Mouse (Mus musculus) T-cell, adult 2 months (primary cell): ENCODE results near the gene Cltc.
"Not testable (repeated sequence)": the region's sequence is repeated elsewhere in the genome, so short reads cannot be mapped to it uniquely, and the experiment has no call there.

Experiments
- DNase-seq: peaks from one replicate; pipeline ENCODE4 v3.0.0; 2022; ENCODE audit warnings: low spot score

Gene Cltc

GRCm38 (mm10) chr11:86757480-86758371, at the start of gene Cltc:
Cltc (minus strand) TSS chr11:86757565.
- DNase-seq = peak; percentile 96

GRCm38 (mm10) chr11:86807001-86807477, 49.7 kb upstream of the Cltc start:
- DNase-seq = peak; percentile 69

- DNase-seq = no peak
Measured at GRCm38 (mm10) chr11:86794161-86794560, 36.8 kb upstream of the Cltc start.

- DNase-seq = not testable (repeated sequence)
Measured at GRCm38 (mm10) chr11:86787436-86787835, 30.1 kb upstream of the Cltc start.

- no peak for DNase-seq
Measured at GRCm38 (mm10) chr11:86785767-86786166, 28.4 kb upstream of the Cltc start.

GRCm38 (mm10) chr11:86769884-86770283, 12.5 kb upstream of the Cltc start:
- no peak for DNase-seq

- no peak for DNase-seq
Measured at GRCm38 (mm10) chr11:86764501-86764900, 7.1 kb upstream of the Cltc start.

DNA sequence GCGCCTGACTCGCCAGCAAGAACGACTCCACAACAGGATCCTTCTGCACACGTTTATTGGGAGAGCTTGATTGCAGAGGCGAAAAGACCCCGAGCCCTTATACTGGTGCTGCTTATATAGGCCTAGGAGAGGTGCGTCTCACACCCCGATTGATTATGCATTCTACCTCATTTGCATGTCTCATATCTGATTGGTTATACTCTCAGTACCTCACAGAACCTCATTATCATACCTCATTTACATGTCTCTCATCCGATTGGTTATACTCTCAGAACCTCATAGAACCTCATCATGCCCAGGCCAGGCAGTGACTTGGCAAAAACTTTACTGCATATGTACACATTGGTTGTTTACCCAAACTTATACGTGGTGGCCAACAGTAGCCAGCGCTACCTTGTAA, 5.8 kb upstream of the Cltc start:
- DNase-seq = not testable (repeated sequence)

DNA sequence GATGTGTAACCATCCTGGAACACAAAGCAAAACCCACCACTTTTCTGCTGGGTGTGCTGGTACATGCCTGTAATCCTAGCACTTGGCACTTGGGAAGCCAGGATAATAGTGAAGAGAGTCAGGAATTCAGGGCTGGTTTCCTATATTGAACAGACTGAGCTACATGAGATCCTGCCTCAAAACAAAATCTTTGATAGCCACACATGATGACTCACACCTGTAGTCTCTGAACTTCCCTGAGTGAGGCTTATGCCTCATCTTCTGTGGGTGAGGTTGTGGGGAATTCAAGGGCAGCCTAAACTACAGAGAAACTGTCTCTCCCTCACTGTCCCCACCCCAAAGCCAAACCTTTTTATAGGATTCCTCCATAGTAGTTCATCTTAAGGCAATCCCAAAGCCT, 3.0 kb upstream of the Cltc start:
- no peak for DNase-seq

GRCm38 (mm10) chr11:86759886-86760285, 2.5 kb upstream of the Cltc start:
- no peak for DNase-seq

DNA sequence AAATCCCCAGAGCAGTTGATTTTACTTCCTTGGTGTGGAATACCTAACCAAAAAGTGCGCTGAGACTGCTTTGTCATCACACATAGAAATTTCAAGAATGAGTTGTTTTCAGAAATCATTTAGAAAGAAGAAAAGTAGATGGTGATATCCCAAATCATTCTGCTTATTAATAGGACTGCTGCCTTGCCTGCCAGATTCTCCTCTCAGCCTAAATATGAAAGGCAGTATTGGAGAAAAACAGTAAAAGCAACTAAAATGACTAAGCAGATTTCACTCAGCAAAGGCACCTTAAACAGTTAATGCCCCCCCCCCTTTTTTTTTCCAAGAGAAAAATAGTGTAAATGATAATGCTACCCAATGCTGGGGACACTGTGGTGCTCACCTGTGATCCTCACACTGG, 1.9 kb upstream of the Cltc start:
- no peak for DNase-seq

GRCm38 (mm10) chr11:86758559-86758958, 1.2 kb upstream of the Cltc start:
- DNase-seq = no peak

DNA sequence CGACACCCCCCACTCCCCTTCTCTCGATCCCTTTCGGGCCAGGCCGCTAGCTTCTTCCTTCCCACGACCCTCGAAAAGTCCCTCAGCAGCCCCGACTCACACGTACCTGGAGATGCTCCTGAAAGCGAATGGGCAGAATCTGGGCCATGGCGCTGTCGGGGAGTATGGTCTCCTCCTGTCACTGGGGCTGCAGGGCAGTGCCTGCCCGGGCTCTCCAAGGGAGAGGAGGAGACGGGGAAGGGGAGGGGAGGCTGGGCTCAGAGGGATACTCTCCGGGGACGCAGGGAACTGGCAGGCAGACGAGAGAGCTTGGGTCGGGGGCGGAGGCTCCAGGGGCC, 254 bp downstream of the Cltc start:
- DNase-seq = no peak

GRCm38 (mm10) chr11:86756156-86757141, 916 bp downstream of the Cltc start:
- DNase-seq = peak; percentile 25

DNA sequence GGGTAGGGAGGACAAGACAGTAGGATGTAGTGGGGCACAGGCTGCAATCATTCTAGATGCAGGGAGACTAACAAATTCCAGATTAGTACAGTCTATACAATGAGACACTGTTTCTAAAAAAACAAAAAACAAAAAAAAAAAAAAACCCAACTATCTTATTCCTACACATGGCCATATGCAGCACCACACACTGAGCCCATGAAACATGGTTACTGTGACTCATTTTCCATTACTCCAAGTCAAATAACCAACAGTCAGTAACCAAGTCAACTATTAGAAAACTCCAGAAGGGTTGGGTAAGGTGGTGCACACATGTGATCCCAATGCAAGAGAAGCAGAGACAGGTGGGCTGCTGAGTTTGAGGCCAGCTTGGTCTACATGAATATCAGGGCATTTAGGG, 5.0 kb downstream of the Cltc start:
- no peak for DNase-seq

- DNase-seq = no peak
Measured at GRCm38 (mm10) chr11:86751010-86751409, 6.4 kb downstream of the Cltc start.

DNA sequence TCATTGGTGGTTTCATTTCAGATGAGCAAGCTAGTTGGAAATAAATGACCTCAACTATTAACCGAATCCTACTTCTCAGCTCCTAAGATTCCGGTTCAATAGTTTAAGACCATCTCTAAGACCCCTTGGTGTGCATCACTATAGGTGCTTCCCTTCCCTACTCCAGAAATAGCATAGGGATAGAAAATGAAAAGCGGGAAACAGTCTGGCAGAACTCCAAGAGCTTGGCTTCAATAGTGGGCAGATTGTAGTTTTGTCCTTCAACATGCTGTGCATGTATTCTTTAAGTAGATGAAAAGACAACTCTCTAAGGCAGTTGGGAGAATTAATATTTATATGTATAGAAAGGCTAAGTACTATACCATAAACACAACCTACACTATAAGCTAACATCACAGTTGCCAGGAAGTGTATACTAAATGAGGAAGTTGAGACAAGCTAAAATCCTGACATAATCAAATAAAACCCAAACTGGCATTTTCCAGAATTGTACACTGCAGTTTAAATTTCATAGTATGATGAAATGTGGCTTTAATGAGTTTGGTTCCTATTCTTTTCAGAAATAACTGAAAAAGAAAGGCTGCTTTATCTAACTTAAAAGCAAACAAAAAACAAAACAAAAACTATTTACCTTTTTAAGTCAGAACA, 7.5 kb downstream of the Cltc start:
- no peak for DNase-seq

GRCm38 (mm10) chr11:86745634-86746404, 11.5 kb downstream of the Cltc start:
- no peak for DNase-seq

- no peak for DNase-seq
Measured at GRCm38 (mm10) chr11:86742605-86743004, 14.8 kb downstream of the Cltc start.

- no peak for DNase-seq
Measured at GRCm38 (mm10) chr11:86741505-86741904, 15.9 kb downstream of the Cltc start.

GRCm38 (mm10) chr11:86739470-86739869, 17.9 kb downstream of the Cltc start:
- DNase-seq = no peak
